Mouse (Mus musculus): ENCODE results near the gene Bet1l. TPM values are rescaled to one million over a fixed set of nuclear protein-coding genes. Genes with fewer than 3 reads are reported as not detected.

Gene Bet1l
- total RNA-seq, 1 experiment from 2014 or later, result 13.8 TPM

DNA sequence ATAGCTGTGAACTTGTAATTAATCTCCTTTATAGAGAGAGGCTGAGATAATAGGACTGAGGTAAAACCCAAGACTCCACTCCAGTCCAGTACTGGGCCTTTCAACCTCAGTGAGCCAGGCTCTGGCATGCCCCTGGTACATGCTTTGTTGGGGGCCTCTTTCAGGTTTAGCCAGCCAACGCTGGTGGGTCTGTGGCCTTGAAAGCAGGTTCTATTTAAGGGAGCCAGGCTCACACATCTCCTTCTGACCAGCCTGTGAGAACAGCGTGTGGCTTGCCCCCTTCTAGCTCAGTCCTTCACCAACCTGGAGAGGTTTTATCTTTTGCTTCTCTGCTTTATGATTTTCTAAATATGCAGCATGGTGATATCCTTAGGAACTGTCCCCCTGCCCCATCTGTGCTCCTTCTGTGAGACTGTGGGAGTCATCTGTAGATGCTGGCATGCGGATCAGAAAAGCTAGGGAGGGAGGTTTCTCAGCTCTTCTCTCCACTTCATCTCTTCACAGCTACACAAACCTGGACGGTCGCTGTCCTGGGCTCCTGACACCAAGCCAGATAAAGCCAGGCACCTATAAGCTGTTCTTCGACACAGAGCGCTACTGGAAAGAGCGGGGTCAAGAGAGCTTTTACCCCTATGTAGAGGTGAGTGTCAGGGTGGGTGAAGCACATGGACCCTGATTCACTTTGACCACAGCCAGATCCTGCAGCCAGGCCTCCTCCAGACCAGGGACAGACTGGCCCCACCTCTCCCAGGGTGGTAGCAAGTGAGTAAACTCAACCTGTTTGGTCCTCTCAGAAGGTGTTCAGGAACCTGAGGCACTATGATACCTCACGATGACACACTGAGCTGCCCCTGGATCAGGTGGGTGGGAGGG lies 20.9 kb downstream of the Bet1l start:
- ATAC-seq (replicated peaks; ENCODE audit: low read depth, poor library complexity, severe bottlenecking), result no peak

DNA sequence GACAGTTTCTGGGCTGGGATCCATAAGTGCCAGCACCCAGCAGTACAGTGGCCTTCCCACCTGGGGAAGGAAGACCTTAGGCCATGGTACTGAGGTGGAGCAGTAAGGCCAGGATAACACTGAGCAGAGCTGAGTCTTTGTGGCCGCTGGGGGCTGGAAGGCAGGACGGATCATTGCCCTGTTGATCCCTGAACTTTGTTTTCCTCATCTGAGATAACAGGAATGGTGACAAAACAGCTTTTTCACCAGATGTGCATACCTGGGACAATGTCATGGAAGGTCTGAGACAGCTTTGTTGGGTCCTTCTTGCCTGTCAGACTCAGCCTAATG lies 21.7 kb downstream of the Bet1l start:
- no peak for ATAC-seq (replicated peaks; ENCODE audit: low read depth, poor library complexity, severe bottlenecking)

DNA sequence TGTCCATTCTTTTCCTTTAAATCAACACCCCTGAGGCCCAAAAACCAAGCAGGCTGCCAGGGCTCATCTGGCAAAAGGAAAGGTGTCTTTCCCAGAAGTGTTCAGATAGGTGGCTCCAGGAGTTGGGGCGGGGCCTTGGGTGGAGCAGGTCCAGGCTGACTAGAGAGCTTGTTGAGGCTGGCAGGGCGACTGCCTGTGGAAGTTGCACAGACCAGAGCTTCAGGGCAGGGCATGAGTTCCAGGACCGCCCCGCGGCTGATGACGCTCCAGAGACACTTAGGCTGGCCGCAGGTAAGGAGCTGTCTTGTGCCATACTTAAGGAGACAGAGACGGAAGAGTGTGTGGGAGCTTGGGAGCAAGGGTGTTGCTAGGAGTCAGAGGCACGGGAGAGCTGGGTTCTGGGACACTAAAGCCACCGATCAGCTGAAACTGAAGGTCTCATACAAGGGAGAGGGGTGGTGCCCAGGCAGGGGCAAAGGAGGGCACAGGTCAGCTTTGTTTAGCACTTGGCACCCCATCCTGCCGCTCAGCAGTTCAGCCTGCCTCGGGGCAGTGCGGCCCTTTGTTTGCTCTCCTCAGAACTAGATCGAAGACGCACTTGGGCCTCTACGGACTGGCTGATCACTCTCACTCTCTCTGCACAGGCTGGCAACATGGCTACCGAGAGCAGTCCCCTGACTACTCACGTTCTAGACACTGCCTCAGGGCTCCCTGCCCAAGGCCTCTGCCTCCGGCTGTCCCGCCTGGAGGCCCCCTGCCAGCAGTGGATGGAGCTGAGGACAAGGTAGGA lies 22.2 kb downstream of the Bet1l start, which contains the start of gene Urah:
Gene Urah, plus strand, starts transcription at position 51 of the 790 bp plus-strand sequence.
- no peak for ATAC-seq (replicated peaks; ENCODE audit: low read depth, poor library complexity, severe bottlenecking)

- ATAC-seq (replicated peaks; ENCODE audit: low read depth, poor library complexity, severe bottlenecking), result no peak
These were observed 24.0 kb downstream of the Bet1l start for GRCm38 (mm10) chr7:140833341-140833740.

GRCm38 (mm10) chr7:140831447-140831846 lies 25.9 kb downstream of the Bet1l start:
- ATAC-seq (replicated peaks; ENCODE audit: low read depth, poor library complexity, severe bottlenecking), result no peak

GRCm38 (mm10) chr7:140828171-140828881 lies 29.1 kb downstream of the Bet1l start:
- peak; percentile 82 for ATAC-seq (replicated peaks; ENCODE audit: low read depth, poor library complexity, severe bottlenecking)

GRCm38 (mm10) chr7:140822731-140823130 lies 34.6 kb downstream of the Bet1l start:
- ATAC-seq (replicated peaks; ENCODE audit: low read depth, poor library complexity, severe bottlenecking), result no peak

DNA sequence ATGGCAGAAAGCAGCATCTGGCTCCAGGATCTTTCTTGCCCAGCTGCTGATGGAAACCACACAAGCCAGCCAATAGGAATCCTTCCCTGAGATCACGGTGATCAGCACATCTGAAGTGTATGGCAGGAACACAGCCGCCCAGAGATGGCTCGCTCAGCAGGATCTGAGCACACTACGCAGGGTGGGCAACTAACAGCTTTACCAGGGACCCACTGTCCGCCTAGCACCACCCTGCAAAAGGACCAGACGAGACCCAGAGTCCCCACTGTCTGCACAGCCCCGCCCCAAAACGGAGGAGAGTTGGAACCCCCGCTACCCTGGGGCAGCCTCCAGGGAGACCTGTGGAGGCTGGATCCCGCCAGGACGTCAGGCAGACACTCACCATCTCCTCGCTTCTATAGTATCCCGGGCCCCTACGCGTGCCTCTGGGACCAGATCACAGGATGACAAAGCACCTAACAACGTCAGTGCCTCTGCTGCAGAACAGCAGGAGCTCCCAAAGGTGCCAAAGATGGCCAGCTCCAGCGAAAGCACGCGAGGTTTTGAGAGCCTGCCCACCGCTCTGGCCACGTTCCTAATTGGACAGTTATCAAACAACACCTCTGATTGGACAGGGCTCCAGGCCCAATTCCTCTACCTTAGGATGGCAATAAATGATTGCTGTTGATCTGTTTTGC lies 35.6 kb downstream of the Bet1l start, which contains the start of gene Zfp941:
Gene Zfp941, minus strand, starts transcription at position 526 of the 677 bp plus-strand sequence.
- ATAC-seq (replicated peaks; ENCODE audit: low read depth, poor library complexity, severe bottlenecking), result peak; percentile 81

GRCm38 (mm10) chr7:140821305-140821652 lies 36.1 kb downstream of the Bet1l start:
- ATAC-seq (replicated peaks; ENCODE audit: low read depth, poor library complexity, severe bottlenecking), result no peak

GRCm38 (mm10) chr7:140820173-140820572 lies 37.2 kb downstream of the Bet1l start:
- no peak for ATAC-seq (replicated peaks; ENCODE audit: low read depth, poor library complexity, severe bottlenecking)

GRCm38 (mm10) chr7:140812850-140813249 lies 44.5 kb downstream of the Bet1l start:
- ATAC-seq (replicated peaks; ENCODE audit: low read depth, poor library complexity, severe bottlenecking), result no peak

DNA sequence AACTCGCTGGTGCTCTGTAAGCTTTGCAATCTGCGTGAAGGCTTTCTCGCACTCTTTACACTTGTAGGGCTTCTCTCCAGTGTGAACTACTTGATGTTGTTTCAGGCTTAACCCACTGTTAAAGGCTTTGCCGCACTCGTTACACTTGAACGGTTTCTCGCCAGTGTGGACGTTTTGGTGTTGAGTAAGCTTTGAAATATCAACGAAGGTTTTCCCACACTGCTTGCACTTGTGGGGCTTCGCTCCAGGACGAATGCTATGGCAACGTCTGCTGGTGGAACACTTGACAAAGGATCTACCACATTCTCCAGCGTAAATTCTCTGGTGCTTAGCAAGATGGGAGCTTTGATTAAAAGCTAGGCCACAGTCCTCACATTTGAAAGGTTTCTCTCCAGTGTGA lies 45.7 kb downstream of the Bet1l start:
- ATAC-seq (replicated peaks; ENCODE audit: low read depth, poor library complexity, severe bottlenecking), result no peak

DNA sequence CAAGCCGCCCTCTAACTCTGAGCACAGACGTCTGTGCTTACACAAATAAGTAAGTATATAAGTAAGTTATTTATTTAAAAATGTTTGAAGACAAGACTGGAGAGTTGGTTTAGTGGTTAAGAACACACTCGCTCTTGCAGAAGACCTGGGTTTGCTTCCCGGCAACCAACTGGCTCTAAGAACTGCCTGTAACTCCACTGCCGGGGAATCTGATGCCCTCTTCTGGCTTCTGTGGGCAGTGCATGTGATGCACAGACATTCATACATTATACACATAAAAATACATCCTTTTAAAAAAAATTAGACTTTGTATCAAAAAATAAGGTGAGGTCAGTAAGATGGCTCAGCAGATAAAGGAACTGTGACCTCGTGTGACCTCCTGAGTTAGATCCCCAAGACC lies 46.9 kb downstream of the Bet1l start:
- peak; percentile 57; the same call in 1 of the 2 replicates for ATAC-seq (replicated peaks; ENCODE audit: low read depth, poor library complexity, severe bottlenecking)

- ATAC-seq (replicated peaks; ENCODE audit: low read depth, poor library complexity, severe bottlenecking), result peak; percentile 96
These were observed 51.7 kb downstream of the Bet1l start for GRCm38 (mm10) chr7:140805704-140806103.

Other genes with a start within 250 kb of the Bet1l start
- not detected in 2 replicates for gene Olfr61, start 228.6 kb downstream of the Bet1l start, total RNA-seq (2017)
- gene Olfr53, start 211.1 kb downstream of the Bet1l start, total RNA-seq (2017), result not detected in 2 replicates
- not detected in 2 replicates for gene Olfr539, start 197.6 kb downstream of the Bet1l start, total RNA-seq (2017)
- not detected in 2 replicates for gene Olfr45, start 175.6 kb downstream of the Bet1l start, total RNA-seq (2017)
- not detected in 2 replicates for gene Olfr541, start 160.3 kb downstream of the Bet1l start, total RNA-seq (2017)
- gene Cyp2e1, start 93.8 kb downstream of the Bet1l start, total RNA-seq (2017), result not detected in 2 replicates
- gene Syce1, start 69.7 kb downstream of the Bet1l start, total RNA-seq (2017), result 0.15 and 0.23 TPM in 2 replicates
- gene Zfp941, start 35.4 kb downstream of the Bet1l start, total RNA-seq (2017), result 1.5 and 3.0 TPM in 2 replicates
- not detected in 2 replicates for gene Urah, start 22.6 kb downstream of the Bet1l start, total RNA-seq (2017)
- gene Scgb1c1, start 12.0 kb downstream of the Bet1l start, total RNA-seq (2017), result not detected in 2 replicates
- not detected in 2 replicates for gene Odf3, start 9.8 kb downstream of the Bet1l start, total RNA-seq (2017)
- 0.50 TPM in 1 of 2 replicates, not detected in the other for gene Gm45785, start 1.2 kb downstream of the Bet1l start, total RNA-seq (2017)
- gene Ric8a, start 620 bp downstream of the Bet1l start, total RNA-seq (2017), result 36.0 and 38.0 TPM in 2 replicates
- gene Psmd13, start 24.4 kb upstream of the Bet1l start, total RNA-seq (2017), result 182 and 184 TPM in 2 replicates
- 34.3 and 38.6 TPM in 2 replicates for gene Sirt3, start 24.7 kb upstream of the Bet1l start, total RNA-seq (2017)
- not detected in 2 replicates for gene Cox8b, start 42.9 kb upstream of the Bet1l start, total RNA-seq (2017)
- 0.18 and 0.49 TPM in 2 replicates for gene Nlrp6, start 63.3 kb upstream of the Bet1l start, total RNA-seq (2017)
- 8.0 and 12.1 TPM in 2 replicates for gene Pgghg, start 83.8 kb upstream of the Bet1l start, total RNA-seq (2017)
- gene Ifitm5, start 92.7 kb upstream of the Bet1l start, total RNA-seq (2017), result not detected in 2 replicates
- gene Gm45717, start 98.4 kb upstream of the Bet1l start, total RNA-seq (2017), result 0.96 TPM in 1 of 2 replicates, not detected in the other
- 275 and 332 TPM in 2 replicates for gene Ifitm2, start 98.4 kb upstream of the Bet1l start, total RNA-seq (2017)
- 120 and 124 TPM in 2 replicates for gene Ifitm1, start 109.6 kb upstream of the Bet1l start, total RNA-seq (2017)
- gene Ifitm3, start 153.2 kb upstream of the Bet1l start, total RNA-seq (2017), result 143 and 146 TPM in 2 replicates
- gene Ifitm6, start 160.3 kb upstream of the Bet1l start, total RNA-seq (2017), result 8.2 TPM in 1 of 2 replicates, not detected in the other
- gene Gm17387, start 171.6 kb upstream of the Bet1l start, total RNA-seq (2017), result not detected in 2 replicates
- 0.19 and 0.82 TPM in 2 replicates for gene B4galnt4, start 203.5 kb upstream of the Bet1l start, total RNA-seq (2017)
- 0.19 and 3.4 TPM in 2 replicates for gene Pkp3, start 220.6 kb upstream of the Bet1l start, total RNA-seq (2017)
- 17.7 and 26.1 TPM in 2 replicates for gene Sigirr, start 243.0 kb upstream of the Bet1l start, total RNA-seq (2017)

All from common myeloid progenitor, adult 5-6 weeks (primary cell).